Mouse (Mus musculus) liver, embryonic 14.5 days (tissue): ENCODE measurements around the gene Ewsr1.

Experiments
- CTCF ChIP-seq: IDR thresholded peaks from 2 replicates; pipeline ENCODE4 v1.5.1; 2016; ENCODE audit warnings: antibody characterized with exemption, low read depth, control low read depth
- EP300 ChIP-seq: IDR thresholded peaks from 2 replicates; pipeline ENCODE4 v1.6.1; 2016; ENCODE audit warnings: antibody characterized with exemption, low read depth

DNA sequence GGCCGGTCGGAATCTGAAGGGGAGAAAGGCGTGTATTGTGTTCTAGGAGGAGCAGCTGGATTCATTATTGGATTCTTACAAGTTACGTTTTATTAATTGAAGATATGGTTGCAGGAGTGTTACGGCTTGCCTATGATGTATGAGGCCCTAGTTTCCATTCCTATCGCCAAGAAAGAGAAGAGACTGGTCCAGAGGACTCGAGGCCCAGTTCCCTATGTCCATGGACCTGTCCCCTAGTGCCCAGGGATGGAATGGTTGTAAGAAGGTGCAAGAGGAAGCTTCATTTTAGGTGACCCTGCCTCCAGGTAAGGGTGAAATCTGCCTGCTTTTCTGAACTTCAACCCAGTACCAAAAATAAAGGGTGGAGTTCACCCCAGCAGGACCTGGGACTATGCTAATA is 1.2 kb upstream of the Ewsr1 start:
- TF ChIP-seq EP300, result no peak
- peak; percentile 19; the same call in 1 of the 2 replicates for TF ChIP-seq CTCF
